12 mouse cellular contexts compared by ENCODE assay signal in genomic region chr2:160413055-160413454, GRCm38 (mm10). TPM values are rescaled to one million over a fixed set of nuclear protein-coding genes. Genes with fewer than 3 reads are reported as not detected.
DNase-seq lines count a peak whose midpoint lies in the region; ATAC-seq lines count a peak whose summit lies in the region.
"Had no signal": no experiment of that assay in that cellular context is flagged by ENCODE, and none has a peak within 500 bp of the region (broad histone marks: within the 10 kb centered on the region; RNA-seq: fewer than 3 reads in every experiment).

No protein-coding gene starts in this region.

- H3K27me3 ChIP-seq in midbrain, embryonic 11.5 days (ENCODE audit: control insufficient read depth, insufficient read depth, low read length) = no peaks in the 10 kb centered on the region
- H3K27me3 ChIP-seq in midbrain, embryonic 16.5 days (ENCODE audit: control insufficient read depth, insufficient read depth, low read depth, low read length) = no peaks in the 10 kb centered on the region
- no peaks in the 10 kb centered on the region for H3K27me3 ChIP-seq in embryonic facial prominence, embryonic 14.5 days (replicated peaks; ENCODE audit: control insufficient read depth, insufficient read depth, low read length)
- H3K27me3 ChIP-seq in stomach, embryonic 16.5 days (ENCODE audit: control insufficient read depth, insufficient read depth, low read length) = no peaks in the 10 kb centered on the region
- H3K27me3 ChIP-seq: midbrain, embryonic 12.5 days had no signal

- WGBS in midbrain, embryonic 11.5 days = 65% methylated on average over 12 of the region's 12 CpGs
- 60% methylated on average over 12 of the region's 12 CpGs for WGBS in midbrain, embryonic 16.5 days
- WGBS in embryonic facial prominence, embryonic 14.5 days = 47% methylated on average over 12 of the region's 12 CpGs
- 54% methylated on average over 12 of the region's 12 CpGs for WGBS in stomach, embryonic 16.5 days

- H3K27ac ChIP-seq in midbrain, embryonic 11.5 days (ENCODE audit: low read depth, low read length) = no peak overlapping the region
- no peak overlapping the region for H3K27ac ChIP-seq in midbrain, embryonic 16.5 days (ENCODE audit: low read length)
- no peak overlapping the region for H3K27ac ChIP-seq in embryonic facial prominence, embryonic 14.5 days (replicated peaks; ENCODE audit: low read depth, low read length)
- no peak overlapping the region for H3K27ac ChIP-seq in stomach, embryonic 16.5 days (ENCODE audit: low read length)
- H3K27ac ChIP-seq: layer of hippocampus, adult 2 months; midbrain, embryonic 12.5 days had no signal

- no peak overlapping the region for H3K4me2 ChIP-seq in midbrain, embryonic 11.5 days
- no peak overlapping the region for H3K4me2 ChIP-seq in midbrain, embryonic 16.5 days (ENCODE audit: low read length)
- H3K4me2 ChIP-seq in embryonic facial prominence, embryonic 14.5 days (ENCODE audit: low read depth, low read length) = no peak overlapping the region
- no peak overlapping the region for H3K4me2 ChIP-seq in stomach, embryonic 16.5 days (ENCODE audit: low read depth, low read length)
- H3K4me2 ChIP-seq: liver, embryonic 11.5 days; midbrain, embryonic 12.5 days had no signal

- intact Hi-C loops in heart, postnatal 10 days (cut with DNase I) = no loop called here

- H3K4me1 ChIP-seq in midbrain, embryonic 11.5 days (ENCODE audit: control insufficient read depth, insufficient read depth, low read length) = no peaks in the 10 kb centered on the region
- no peaks in the 10 kb centered on the region for H3K4me1 ChIP-seq in midbrain, embryonic 16.5 days (ENCODE audit: control insufficient read depth, insufficient read depth, low read length)
- H3K4me1 ChIP-seq in embryonic facial prominence, embryonic 14.5 days (ENCODE audit: control insufficient read depth, insufficient read depth, low read length) = no peaks in the 10 kb centered on the region
- no peaks in the 10 kb centered on the region for H3K4me1 ChIP-seq in stomach, embryonic 16.5 days (ENCODE audit: control insufficient read depth, insufficient read depth, low read length)

- peak; percentile 17 to 28 for DNase-seq in heart, postnatal 10 days
- DNase-seq in heart, adult 8-10 months (ENCODE audit: low spot score) = no peak
- DNase-seq in midbrain, embryonic 11.5 days (ENCODE audit: low spot score, missing footprints) = no peak
- peak; percentile 52 for DNase-seq in embryonic facial prominence, embryonic 14.5 days (ENCODE audit: low spot score)
- no peak for DNase-seq in left cerebral cortex, adult 18-20 months (ENCODE audit: low spot score in 2 of 2)
- no peak for DNase-seq in spleen, postnatal 36 days (ENCODE audit: low spot score in 2 of 2)
- DNase-seq: thymus, adult 2 months had no signal

- H3K36me3 ChIP-seq in midbrain, embryonic 11.5 days (ENCODE audit: control insufficient read depth, insufficient read depth, low read length) = no peaks in the 10 kb centered on the region
- no peaks in the 10 kb centered on the region for H3K36me3 ChIP-seq in midbrain, embryonic 16.5 days (ENCODE audit: control insufficient read depth, insufficient read depth, low read length)
- no peaks in the 10 kb centered on the region for H3K36me3 ChIP-seq in embryonic facial prominence, embryonic 14.5 days (ENCODE audit: control insufficient read depth, insufficient read depth, low read length)
- H3K36me3 ChIP-seq in stomach, embryonic 16.5 days (ENCODE audit: control insufficient read depth, insufficient read depth, low read length) = no peaks in the 10 kb centered on the region
- H3K36me3 ChIP-seq: midbrain, embryonic 12.5 days had no signal

- H3K9ac ChIP-seq in midbrain, embryonic 11.5 days (ENCODE audit: low read length) = no peak overlapping the region
- no peak overlapping the region for H3K9ac ChIP-seq in midbrain, embryonic 16.5 days (ENCODE audit: low read depth, low read length)
- H3K9ac ChIP-seq in embryonic facial prominence, embryonic 14.5 days (ENCODE audit: low read depth, low read length) = no peak overlapping the region
- H3K9ac ChIP-seq in stomach, embryonic 16.5 days (ENCODE audit: low read length) = no peak overlapping the region
- H3K9ac ChIP-seq: midbrain, embryonic 12.5 days had no signal

- peak; percentile 70; the same call in 1 of the 2 replicates for ATAC-seq in midbrain, embryonic 11.5 days (ENCODE audit: low FRiP score)
- ATAC-seq in midbrain, embryonic 16.5 days = no peak
- ATAC-seq in embryonic facial prominence, embryonic 14.5 days (ENCODE audit: low read depth) = 0 out of 2 replicates have a peak, but pooled peaks have one; percentile 26
- ATAC-seq in stomach, embryonic 16.5 days (ENCODE audit: insufficient read depth, low FRiP score) = peak; percentile 44; the same call in 1 of the 2 replicates

- H3K4me3 ChIP-seq in midbrain, embryonic 11.5 days (ENCODE audit: low read depth, low read length) = no peak overlapping the region
- H3K4me3 ChIP-seq in midbrain, embryonic 16.5 days (ENCODE audit: low read depth, low read length) = no peak overlapping the region
- H3K4me3 ChIP-seq in embryonic facial prominence, embryonic 14.5 days (ENCODE audit: low read depth, low read length) = no peak overlapping the region
- no peak overlapping the region for H3K4me3 ChIP-seq in stomach, embryonic 16.5 days (replicated peaks; ENCODE audit: low read length)
- H3K4me3 ChIP-seq: layer of hippocampus, adult 2 months; midbrain, embryonic 12.5 days had no signal

- H3K9me3 ChIP-seq in midbrain, embryonic 11.5 days (ENCODE audit: control insufficient read depth, low read length) = no peaks in the 10 kb centered on the region
- 0 out of 2 replicates have a peak, but pooled peaks cover 3% of the 10 kb centered on the region for H3K9me3 ChIP-seq in midbrain, embryonic 16.5 days (replicated peaks; ENCODE audit: control insufficient read depth, low read length, poor library complexity, severe bottlenecking)
- 0 out of 2 replicates have a peak, but pooled peaks cover 3% of the 10 kb centered on the region for H3K9me3 ChIP-seq in embryonic facial prominence, embryonic 14.5 days (ENCODE audit: control insufficient read depth, low read length)
- H3K9me3 ChIP-seq in stomach, embryonic 16.5 days (replicated peaks; ENCODE audit: control insufficient read depth, low read length) = no peaks in the 10 kb centered on the region

RNA-seq across cellular contexts. Expression of gene Mafb, which starts 46.2 kb away (rescaled TPM):
- 10 to 100 TPM; 11.2 to 12.1 TPM for total RNA-seq in heart, postnatal 10 days (2021)
- 10 to 100 TPM in 3 of 4 experiments, 1 to 10 TPM in 1; 9.2 to 12.0 (median 10.9) TPM for total RNA-seq in heart, adult 8-10 months (2022)
- polyA plus RNA-seq in midbrain, embryonic 11.5 days (2014; fragmentation: Nextera tagmentation; extraction: Ambion mirVana) = 3.2 and 3.4 TPM in 2 replicates
- polyA plus RNA-seq in midbrain, embryonic 16.5 days (2015; fragmentation: Nextera tagmentation; extraction: Ambion mirVana) = 5.6 and 5.8 TPM in 2 replicates
- 16.9 and 18.5 TPM in 2 replicates for polyA plus RNA-seq in embryonic facial prominence, embryonic 14.5 days (2014; fragmentation: Nextera tagmentation; extraction: Ambion mirVana)
- polyA plus RNA-seq in stomach, embryonic 16.5 days (2015; fragmentation: Nextera tagmentation; extraction: Ambion mirVana) = 6.3 and 6.9 TPM in 2 replicates
- 10 to 100 TPM; 19.9 to 20.2 TPM for total RNA-seq in left cerebral cortex, adult 18-20 months (2021)

Comparison
In these comparisons a context has a peak if more than half of its experiments do, and no peak if none do; other contexts are left out.
1. DNase-seq: peak in heart, postnatal 10 days (2 of 2) and embryonic facial prominence, embryonic 14.5 days (single experiment); none in heart, adult 8-10 months (single experiment), midbrain, embryonic 11.5 days (single experiment), left cerebral cortex, adult 18-20 months (0 of 2) and spleen, postnatal 36 days (0 of 2).